Mouse (Mus musculus) 3134 (cell line): ENCODE data around the gene Secisbp2.

Experiments used
- DNase-seq: peaks from one replicate; pipeline ENCODE4 v3.0.0-alpha.2; 2011; ENCODE audit warnings: low spot score; ENCODE audit not compliant: insufficient read length; ENCODE audit errors: extremely low read depth

The Secisbp2 gene

DNA sequence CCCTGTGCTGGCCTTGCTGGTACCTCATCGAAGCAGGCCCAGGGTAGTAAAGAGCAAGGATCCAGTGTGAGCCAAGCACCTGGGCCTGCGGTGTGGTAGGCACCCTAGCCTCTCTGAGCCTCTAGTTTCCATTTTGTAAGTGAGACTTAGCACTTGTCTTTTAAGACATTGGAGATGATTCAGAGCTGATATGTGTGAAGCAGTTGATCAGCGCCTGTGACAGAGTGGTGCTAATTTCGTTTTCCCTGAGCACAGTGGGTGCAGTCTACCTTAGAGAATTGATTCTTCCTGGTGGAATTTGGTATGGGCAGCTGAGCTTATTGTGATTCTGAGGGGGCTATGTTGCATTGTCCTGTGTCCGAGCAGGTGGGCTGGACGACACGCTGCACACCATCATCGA lies 30.1 kb downstream of the Secisbp2 start:
- DNase-seq = no peak

DNA sequence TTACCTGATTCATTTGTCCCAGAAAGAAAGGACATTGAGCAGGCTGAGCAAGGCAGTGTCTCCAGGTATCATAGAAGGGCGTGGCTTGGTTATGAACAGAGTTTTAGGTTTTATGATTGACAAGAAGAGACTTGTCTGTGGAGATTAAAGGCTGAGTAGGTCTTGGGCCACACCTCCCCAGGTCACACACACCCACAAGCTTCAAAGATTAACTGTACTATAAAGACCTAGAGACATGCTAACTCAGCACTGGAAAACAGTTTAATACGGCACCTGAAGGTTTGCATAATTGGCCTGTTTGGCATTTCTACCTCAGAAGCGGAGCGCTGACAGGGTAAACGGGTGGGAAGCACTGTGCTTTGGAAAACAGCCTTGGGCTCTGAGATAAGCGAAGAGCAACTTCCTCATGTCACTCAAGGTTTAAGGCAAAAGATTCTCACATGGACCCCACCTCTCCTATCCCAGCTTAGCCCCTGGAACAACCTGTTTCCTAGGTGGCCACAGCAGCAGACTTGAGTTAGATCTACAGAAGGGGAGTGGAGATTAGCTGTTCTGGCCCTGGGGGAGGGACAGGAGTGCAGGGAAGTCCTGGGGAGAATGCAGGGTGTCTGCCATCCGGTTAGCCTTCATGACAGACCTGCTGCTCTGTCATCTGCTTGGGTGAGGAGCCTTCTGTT lies 33.9 kb downstream of the Secisbp2 start:
- no peak for DNase-seq

DNA sequence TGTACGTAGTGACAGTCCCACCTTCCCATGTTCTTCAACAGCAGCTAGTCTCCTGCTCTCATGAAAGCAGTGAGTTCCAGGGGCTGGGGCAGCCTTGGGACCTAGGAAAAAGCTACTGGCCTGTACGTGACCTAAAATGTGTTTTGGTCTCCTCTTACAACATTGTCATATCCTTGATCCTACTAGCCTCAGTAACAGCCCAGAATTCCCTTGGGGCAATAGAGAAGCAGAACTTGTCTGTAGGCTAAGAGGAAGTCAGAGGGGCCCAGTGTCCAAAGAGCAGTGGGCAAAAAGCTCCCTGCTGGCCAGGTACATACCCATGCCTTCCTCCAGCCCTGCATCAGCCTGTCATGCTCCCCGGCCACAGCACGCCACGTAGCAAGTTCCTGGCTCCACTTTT lies 35.5 kb downstream of the Secisbp2 start:
- DNase-seq = no peak

DNA sequence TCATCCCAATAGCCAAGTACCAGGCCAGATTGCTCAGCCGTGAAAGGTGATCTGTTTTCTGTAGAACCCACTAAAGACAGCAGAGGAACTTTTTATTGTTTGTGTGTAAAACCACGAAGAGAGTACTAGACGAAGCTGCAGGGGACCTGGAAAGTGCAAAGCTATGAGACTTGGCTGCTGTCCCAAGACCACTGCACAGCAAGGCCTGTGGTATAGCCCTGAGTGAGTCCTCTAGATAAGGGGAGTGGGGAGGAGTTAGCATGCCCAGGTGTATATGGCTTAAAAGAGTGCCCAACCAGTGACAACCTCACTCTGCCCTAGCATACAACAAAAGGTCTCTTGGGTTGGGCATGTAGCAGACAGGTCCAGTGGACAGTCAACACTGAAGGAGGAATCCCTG lies 37.2 kb downstream of the Secisbp2 start:
- no peak for DNase-seq

DNA sequence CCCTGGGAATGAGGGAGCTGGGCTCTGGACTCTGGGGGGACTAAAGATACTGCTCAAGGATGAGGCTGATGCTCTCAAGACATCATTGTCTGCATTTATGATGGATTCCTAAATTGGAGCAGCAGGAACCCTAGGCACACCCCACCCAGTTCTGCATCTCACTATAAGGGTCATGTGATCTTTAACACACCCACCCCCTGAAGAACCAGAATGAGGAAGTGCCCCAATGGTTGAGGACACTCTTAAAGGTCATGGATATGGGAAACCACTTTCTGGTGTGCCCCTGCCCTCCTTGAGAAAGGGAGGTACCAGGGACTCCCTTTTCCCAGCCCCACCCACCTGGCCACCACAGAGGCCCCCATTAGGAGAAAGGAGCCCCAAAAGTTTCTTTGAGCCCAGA lies 45.0 kb downstream of the Secisbp2 start:
- DNase-seq = no peak

DNA sequence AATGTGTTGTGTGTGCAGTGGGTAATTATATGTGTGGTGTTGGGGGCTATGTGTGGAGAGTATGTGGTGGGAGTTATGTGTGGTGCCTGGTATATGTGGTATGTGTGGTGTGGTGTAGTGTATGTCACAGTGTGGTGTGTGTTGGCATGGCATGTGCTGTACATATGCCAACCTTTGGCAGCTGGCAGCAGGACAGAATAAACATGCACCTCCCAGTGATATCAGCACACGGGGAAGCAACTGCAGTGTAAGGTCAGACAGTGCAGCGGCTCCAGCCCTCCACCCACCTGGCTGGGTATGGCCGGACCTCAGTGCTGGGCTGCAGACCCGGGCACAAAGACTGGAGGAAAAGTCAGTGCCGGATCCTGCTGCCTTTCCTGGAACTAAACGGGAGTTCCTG lies 46.0 kb downstream of the Secisbp2 start:
- no peak for DNase-seq

DNA sequence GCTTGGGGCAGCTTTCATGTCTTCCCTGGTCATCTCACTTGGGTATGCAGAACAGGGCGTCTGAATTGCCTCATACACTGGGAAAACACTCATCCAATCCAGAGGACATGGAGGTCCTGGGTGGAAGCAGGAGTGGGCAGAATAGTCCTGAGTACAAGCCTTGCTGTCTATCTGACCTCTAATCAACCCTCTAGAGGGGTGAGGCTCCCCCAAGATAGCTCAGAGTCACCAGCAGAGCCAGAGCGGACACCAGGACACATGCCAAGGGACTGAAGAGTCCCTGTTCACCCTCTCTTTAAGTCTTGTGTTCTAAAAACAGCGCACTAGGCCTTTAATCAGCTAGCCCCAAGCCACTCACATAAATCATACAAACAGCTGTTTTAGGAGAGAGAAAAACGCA lies 46.4 kb downstream of the Secisbp2 start:
- DNase-seq = no peak

DNA sequence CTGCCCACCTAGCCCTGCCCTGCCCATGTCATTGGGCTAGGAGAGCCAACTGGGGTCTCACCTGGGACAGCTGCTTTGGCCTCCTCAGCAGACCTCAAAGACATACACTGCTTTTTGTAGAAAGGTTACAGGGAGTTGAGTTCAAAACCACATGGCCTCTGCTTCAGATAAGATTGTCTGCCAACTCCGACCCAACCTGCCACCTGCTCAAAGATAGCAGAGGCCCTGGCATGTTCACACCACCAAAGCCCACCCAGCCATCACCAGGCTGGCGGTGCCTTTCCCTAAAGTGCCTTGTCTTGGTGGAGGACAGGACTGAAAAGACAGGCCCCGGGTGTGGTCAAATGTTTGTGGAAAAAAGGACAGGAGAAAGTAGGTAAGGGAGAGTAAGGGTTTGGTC lies 46.8 kb downstream of the Secisbp2 start:
- DNase-seq = no peak

DNA sequence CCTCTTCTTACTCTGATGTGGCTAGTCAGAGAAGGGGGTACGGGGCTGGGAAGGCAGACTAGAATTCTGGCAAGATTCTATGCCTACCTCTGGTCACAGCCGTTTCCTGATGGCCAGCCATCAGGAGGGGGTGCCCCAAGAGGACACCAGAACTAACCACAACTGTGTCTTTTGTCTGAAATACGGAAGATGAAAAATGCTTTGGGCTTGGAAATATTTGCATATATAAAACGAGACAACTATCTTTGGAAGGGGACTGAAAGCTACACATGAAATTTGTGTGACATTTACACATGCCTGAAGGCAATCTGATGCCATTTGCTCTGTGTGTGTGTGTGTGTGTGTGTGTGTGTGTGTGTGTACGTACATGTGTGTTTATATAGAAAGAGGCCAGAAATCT lies 52.4 kb downstream of the Secisbp2 start:
- DNase-seq = no peak

DNA sequence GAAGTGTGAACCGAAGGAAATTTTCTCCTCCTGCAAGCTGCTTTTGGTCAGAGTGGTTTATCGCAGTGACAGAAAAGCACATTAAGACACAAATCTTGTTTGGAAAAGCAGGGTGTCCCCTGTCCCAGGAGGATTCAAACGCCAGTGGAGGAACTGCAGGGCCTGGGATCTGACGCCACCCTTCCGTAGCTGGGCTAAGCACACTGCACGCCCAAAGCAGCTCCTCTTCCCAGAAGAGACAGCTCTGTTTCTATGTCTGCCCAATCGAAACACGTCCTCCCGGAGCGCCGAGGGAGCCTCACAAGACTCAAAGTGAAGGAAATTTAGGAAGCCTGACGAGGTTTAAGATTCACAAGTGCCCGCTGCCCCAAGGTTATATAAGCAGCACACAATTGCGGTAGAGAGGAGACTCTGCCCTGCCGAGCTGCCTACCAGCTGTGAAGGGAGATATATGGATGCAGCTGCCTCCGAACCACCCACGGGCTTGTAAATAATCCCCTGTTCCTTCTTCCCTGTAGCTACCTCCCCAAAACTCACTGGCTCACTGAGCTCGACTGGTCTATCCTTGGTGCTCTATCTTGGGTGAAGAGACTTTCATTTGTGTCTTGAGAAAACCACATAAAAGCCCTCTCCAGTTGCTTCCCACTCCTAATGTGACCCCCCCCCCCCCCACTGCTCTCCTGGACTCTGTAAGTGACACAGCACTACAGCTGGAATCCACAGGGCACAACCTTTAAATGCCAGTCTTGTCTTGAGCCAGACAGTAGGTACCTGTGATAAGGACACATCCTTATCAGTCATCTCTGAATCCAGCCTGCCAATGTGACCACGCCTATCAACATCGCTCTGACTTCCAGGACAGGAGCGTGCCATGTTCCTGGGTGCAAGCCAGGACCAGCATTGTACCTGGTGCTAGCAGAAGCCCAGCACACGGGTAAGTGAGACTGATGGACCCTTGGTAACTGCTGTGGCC lies 54.7 kb downstream of the Secisbp2 start:
- DNase-seq = no peak

DNA sequence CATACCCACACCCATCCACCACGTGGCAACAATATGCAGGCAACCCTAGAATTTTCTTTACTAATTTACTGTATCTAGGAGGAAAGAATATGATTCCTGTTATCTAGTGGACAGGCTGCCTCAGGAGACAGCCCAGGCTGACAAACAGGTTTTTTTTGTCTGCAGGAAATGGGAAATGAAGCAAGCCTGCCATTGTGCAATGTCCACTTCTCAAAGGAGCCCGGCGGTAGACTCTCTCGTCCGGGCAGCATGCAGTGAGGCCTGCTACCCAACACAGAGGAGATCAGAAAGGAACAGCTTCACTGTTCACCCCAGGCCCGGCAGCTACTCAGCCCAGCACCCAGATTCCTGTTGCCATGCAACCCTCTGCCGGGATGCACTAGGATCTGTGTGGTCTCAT lies 59.2 kb downstream of the Secisbp2 start:
- DNase-seq = no peak

DNA sequence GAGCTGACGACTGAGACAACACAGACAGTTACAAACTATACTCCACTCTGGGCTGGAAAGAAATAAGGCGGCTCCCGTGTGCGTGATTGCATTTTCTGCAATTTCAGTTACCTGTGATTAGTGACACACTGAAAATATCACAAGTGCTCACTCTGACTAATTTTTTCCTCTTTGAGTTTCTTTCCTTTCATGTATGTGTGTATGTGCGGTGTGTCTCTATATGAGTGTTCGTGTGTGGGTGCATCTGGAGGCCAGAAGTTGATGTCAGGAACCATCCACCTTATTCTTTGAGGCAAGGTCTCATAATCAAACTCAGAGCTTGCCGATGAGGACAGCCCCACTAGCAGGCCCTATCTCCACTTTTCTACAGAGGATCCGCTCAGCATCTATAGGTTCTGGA lies 60.5 kb downstream of the Secisbp2 start:
- no peak for DNase-seq

DNA sequence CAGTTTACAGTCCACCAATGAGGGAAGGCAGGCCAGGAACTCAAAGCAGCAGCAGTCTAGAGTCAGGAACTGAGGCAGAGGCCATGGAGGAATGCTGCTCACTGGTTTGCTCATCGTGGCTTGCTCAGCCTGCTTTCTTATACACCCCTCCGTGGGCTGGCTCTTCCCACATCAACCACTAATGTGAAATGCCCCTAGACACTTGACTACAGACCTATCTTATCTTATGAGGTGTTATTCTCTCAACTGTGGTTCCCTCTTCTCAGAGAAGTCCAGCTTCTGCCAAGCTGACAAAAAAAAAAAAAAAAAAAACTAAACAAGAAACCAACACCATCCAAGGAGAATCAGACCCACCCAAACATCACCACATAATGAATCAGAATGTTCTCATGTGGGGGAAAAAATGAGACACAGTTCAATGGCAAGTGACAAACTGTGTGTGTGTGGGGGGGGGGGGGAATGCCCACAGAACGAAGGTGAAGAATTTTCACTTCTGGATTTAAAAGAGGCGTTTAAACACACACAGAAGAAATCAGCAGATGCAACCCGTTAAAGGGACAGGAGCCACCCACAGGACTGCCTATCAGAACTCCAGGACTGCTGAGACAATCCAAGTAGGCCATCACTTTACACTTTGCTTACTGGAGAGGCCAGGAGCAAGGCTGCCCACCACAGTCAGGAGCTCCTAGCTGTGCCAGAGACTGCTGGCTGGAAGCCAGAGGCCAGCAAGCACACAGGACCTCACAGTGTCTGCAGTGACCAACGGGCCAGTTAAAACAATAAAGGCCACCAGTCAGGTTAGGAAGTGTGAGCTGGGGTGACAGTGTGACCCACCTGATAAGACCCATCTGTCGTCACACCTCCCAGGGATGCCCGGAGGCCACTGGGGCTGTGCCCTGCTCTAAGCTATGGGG lies 65.1 kb downstream of the Secisbp2 start:
- DNase-seq = no peak

DNA sequence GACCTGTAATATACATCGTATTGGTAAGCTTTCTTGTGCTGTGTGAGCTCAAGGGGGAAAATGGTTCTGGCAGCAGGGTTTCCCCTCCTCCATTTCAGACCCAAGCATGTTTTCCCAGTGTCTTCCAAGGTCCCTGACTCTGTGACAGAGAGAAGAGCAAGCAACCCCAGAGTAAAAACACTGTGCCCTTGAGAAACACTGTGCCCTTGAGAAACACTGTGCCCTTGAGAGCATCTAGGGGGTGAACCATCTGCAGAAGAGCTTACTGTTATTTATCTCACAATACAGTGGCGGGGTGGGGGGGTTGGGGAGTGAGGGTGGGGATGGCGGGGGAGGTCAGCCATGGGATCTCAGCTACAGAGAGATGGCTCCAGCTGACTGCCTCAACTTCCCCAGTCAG lies 67.8 kb downstream of the Secisbp2 start:
- DNase-seq = no peak

DNA sequence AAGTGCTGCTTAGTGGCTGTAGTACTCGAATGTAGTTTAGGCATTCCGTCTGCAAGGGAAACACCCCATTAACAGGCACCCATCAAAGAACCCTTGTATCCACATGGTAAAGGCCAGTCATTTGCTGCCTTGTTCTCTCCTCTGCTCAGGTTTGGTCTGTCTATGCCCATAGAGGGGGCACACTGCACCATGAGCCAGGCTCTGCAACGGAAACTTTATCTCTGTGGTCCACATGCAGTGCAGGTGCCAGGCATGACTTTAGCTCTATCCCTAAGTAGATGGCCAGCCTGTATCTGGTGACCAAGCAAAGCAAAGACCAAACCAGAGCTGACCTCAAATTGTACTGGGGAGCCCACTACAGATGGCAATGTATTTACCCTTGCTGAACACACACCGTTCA lies 69.1 kb downstream of the Secisbp2 start:
- DNase-seq = no peak

DNA sequence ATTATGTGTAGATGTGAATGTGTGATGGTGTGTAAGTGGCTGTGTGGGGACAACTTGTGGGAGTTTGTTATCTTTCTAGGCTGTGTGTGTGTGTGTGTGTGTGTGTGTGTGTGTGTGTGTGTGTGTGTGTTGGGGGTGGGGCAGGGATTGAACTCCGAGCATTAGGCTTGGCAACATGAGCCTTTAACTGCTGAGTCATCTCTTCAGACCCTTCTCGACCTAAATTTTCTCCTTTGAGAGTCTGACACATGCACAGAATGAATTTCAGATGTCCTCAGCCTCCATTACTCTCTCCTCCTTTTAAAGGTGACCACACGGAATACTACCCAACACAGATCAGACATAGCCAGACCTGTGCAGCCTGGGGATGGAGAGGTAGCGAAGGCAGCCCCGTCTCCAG lies 71.6 kb downstream of the Secisbp2 start:
- no peak for DNase-seq

DNA sequence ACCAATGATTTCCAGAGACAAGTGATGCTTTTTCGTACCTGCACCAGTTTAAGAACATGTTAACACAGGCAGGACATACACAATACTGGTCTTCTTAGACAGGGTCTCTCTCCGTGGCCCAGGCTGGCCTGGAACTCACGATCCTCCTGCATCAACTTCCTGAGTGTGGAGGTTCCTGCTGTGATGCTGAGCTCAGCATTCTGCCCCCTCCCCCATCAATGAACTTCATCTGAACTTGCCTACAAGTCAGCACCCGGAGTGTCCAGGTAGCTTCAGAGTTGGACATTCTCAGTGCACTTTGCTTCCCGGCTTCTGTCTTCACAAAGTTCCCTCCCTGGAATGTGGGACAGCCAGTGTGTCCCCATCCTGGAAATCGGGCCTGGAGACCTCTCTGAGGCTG lies 73.1 kb downstream of the Secisbp2 start:
- DNase-seq = no peak

DNA sequence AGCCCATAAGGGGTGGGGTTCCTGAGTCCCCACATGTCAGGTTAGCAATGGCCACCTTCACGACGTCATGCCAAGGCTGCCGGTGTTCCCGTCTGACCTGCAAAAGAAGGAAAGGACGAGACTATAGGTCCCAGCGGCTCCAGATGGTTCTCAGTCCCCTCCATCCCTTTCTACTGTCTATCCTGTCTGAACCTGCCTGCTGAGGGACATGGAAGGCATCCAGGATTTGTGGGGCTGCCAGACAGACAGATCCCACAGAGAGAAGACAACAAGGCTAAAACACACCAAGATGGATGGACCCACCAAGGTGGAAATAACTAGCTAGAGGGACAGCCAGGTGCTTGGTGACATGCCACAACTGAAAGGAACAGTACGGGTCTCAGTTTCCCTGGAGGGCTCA lies 73.9 kb downstream of the Secisbp2 start:
- no peak for DNase-seq

DNA sequence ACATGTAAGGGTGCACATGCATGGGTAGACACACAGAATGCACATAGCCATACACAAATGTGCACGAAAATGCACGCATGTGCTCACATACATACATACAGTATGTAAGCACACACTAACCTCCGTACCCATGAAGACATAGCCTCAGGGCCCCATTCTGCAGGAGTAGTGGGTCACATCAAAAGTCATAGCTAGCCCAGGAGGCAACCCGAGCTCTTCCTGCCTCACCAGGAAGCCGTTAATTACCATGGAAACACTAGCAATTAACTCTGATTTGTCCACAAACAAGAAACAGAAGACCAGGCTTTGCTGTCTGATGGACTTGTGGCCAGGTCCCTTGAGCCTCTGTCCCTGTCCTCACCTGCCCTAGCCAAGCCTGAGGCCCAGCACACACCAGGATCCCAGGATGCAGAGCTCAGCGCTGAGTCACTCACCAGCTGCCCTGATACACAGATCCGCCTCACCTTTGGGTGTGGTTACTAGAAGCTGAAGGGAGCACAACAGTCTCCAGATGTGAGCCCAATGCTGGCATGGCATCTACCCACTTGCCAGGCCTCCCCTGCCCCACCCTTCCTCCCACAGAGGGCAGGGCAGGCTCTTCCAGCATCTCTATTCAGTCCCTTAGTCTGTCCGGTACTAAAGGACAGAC lies 74.6 kb downstream of the Secisbp2 start:
- DNase-seq = peak; percentile 40

DNA sequence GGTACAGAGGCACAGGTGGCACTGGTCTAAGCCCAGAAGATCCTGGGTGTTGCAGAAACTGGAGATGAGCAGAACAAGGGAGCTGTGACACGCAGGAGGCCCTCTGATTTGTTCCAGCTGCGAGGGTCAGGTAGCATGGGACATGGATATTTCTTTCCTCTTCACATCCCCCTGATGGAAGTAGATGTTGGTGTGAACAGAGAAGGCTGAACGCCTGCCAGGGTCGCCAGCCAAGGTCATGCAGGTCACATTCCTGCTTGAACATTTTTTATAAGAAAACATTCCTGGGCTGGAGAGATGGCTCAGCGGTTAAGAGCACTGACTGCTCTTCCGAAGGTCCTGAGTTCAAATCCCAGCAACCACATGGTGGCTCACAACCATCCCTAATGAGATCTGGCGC lies 75.9 kb downstream of the Secisbp2 start:
- no peak for DNase-seq
